Mouse (Mus musculus): ENCODE measurements around the gene Map2k1.
"Not testable (repeated sequence)": the region's sequence is repeated elsewhere in the genome, so short reads cannot be mapped to it uniquely, and the experiment has no call there.

Gene Map2k1

GRCm38 (mm10) chr9:64199897-64200296 lies 53.5 kb downstream of the Map2k1 start:
- no peak for DNase-seq

GRCm38 (mm10) chr9:64198763-64199418 lies 54.5 kb downstream of the Map2k1 start:
- DNase-seq: not testable (repeated sequence)

- no peak for DNase-seq
These were observed 55.2 kb downstream of the Map2k1 start for GRCm38 (mm10) chr9:64198068-64198762.

DNA sequence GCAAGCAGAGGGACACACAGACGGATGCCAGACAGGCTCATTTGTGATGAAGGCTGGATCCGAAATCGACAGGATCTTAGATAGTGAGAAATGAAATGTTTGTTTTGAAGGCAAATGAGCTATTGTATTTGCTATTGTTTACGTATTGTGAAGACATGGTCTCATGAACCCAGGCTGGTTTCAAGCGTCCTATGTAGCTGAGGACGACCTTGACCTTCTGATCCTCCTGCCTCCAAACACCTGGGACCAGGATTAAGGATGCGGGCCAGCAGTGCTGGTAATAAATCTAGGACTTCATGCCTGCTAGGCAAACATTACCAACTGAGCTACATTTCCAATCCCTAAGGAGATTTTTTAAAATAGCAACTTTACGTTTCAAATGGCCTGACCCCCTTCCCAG lies 55.9 kb downstream of the Map2k1 start:
- DNase-seq: no peak

GRCm38 (mm10) chr9:64195554-64195953 lies 57.9 kb downstream of the Map2k1 start:
- no peak for DNase-seq

- no peak for DNase-seq
These were observed 59.6 kb downstream of the Map2k1 start for GRCm38 (mm10) chr9:64193879-64194278.

GRCm38 (mm10) chr9:64184166-64184840 lies 69.1 kb downstream of the Map2k1 start:
- DNase-seq: no peak

- DNase-seq: not testable (repeated sequence)
These were observed 70.1 kb downstream of the Map2k1 start for GRCm38 (mm10) chr9:64183295-64183694.

- peak; percentile 88 to 90 for DNase-seq
These were observed 74.3 kb downstream of the Map2k1 start, which contains the start of gene Snapc5 for GRCm38 (mm10) chr9:64178974-64179646. Snapc5 (plus strand) TSS chr9:64179274.

- DNase-seq: no peak
These were observed 74.8 kb downstream of the Map2k1 start for GRCm38 (mm10) chr9:64178610-64178973.

- DNase-seq: no peak
These were observed 78.1 kb downstream of the Map2k1 start for GRCm38 (mm10) chr9:64175378-64175777.

GRCm38 (mm10) chr9:64174766-64175165 lies 78.7 kb downstream of the Map2k1 start:
- DNase-seq: no peak

GRCm38 (mm10) chr9:64174341-64174740 lies 79.1 kb downstream of the Map2k1 start:
- DNase-seq: no peak

DNA sequence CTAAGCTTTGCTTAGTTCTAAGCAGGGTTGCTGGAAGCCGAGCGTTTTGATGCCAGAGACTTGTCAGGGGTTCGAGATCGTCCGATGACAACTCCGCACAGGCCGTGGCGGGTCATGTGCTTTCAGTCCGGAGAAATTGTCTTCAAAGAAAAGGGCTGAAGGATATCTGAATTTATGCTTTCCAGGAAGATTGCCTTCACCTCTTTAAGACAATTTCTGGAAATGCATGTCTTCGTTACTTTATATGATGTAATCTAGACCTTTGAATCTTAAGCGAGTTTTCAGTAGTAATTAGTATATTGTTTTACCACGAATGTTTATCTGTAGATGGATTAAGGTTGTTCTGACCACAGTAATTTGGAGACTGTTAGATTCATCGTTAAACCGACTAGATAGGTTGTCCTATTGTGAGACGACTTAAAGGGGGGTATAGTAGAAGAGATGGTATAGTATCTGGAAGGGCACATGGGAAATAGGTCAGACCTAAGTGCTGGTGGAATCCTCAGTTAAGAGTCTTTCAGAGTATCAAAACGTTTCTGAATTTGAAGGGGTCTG lies 79.7 kb downstream of the Map2k1 start:
- DNase-seq: no peak

DNA sequence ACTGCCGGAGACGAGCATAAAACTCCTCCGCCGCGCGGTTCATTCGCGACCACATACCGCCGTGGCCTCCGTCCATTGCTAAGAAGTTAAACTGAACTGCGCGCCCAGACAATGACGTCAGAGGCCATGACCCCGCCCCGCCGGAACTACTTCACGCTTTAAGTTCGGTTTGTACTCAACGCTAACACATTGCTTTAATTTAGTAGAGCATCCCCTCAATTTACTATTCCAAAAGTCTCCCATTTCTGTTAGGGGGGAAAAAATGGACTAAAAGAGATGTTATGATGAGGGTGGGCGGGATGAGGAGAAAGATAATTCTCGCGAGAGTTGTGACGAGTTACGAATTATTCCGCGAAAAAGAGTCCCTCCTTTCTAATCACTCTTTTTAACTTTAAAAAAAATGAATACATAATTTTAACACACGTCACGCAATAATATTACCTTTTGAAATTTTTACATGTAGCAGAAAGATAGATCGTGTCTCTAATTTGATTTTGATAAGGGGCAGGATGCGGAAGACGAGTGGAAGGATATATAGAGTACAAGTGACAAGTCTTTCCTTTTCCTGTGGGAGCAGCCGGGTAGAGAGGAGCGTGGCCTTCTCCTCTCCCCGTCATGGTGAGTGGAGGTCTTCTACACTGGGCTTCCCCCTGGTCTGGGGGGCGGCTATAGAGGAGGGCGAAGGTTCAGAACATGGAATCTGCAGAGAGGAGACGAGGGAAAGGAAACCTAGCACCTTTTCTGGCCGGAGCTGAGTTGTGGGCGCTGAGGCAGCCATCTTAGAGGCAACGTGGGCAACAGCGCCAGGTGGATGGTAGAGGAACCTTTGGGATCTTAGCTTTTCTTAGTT lies 80.4 kb downstream of the Map2k1 start, which contains the start of the genes Zwilch and Rpl4:
Gene Zwilch, minus strand, starts transcription at position 289 of the 850 bp plus-strand sequence.
Gene Rpl4, plus strand, starts transcription at position 560 of the 850 bp plus-strand sequence.
- DNase-seq: peak; percentile 77 to 80

GRCm38 (mm10) chr9:64172145-64172815 lies 81.2 kb downstream of the Map2k1 start:
- no peak for DNase-seq

DNA sequence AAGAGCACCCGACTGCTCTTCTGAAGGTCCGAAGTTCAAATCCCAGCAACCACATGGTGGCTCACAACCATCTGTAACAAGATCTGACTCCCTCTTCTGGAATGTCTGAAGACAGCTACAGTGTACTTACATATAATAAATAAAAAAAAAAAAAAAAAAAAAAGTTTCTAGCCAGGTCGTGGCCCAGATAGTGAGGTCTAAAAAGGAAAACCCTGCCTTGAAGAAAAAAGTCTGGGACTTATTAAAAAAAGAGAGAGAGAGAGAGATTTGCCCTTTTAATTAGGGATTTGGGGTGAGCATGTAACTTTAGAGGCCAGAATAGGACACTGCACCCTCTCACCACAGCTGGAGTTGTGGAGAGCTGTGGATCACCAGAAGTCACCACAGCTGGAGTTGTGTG lies 83.5 kb downstream of the Map2k1 start:
- not testable (repeated sequence) for DNase-seq

GRCm38 (mm10) chr9:64160471-64160870 lies 93.0 kb downstream of the Map2k1 start:
- no peak for DNase-seq

DNA sequence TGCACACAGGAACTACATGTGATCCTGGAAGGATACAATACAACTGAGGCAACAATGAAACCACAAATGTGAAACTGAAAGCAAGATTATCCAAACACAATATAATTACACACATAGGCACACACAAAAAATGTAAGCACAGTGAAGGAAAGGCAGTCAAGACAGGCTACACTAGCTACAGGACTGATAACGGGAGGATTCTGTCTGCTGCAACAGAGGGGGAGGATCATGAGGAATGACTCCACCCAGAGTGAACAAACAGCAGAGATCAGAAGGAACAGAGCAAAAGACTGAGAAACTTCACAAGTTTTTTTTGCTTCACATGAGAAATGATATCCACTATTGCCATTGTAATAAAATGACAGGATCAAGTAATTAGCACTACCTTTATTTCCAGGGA lies 96.8 kb downstream of the Map2k1 start:
- DNase-seq: no peak

DNA sequence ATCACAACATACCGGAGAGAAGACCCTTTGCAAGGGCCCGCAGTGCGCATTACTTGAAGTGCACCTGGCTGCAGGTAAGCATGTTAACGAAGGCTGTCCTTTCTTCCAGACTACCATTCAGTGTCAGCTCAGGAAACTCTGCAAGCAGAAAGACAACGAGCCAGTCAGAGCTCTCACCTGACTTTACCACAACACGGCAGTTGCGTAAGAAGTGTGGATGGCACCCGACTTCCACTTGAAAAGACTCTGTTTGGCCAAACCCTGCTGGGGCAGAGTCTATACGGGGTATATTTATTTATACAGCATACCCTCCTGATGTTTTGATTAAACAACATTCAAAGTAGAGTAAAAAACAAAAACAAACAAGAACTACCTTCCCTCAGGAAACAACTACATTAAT lies 113.6 kb downstream of the Map2k1 start:
- no peak for DNase-seq

DNA sequence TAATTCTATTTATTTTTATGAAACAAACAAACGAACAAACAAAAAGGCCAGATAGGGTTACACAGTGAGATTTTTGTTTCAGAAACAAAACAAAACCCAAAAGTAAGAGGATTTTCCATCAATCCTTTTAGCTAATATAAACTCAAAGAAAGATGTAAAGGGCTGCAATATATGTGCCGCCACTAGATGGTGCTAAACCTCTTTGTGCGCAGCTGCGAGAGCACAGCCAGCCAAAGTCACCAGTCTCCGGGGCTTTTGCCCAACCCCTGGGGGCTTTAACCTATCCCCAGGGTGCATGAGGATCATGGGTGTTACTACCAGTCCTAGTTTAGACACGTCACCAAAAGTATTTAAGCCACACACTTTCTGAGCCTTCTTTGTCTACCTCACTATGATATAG lies 114.5 kb downstream of the Map2k1 start:
- DNase-seq: peak; percentile 30 to 42
